Mouse (Mus musculus): ENCODE data around the gene Tspan18. TPM values are rescaled to one million over a fixed set of nuclear protein-coding genes. Genes with fewer than 3 reads are reported as not detected.

Tspan18 gene
- polyA plus RNA-seq, 2 experiments: 2.2 to 2.3 TPM

DNA sequence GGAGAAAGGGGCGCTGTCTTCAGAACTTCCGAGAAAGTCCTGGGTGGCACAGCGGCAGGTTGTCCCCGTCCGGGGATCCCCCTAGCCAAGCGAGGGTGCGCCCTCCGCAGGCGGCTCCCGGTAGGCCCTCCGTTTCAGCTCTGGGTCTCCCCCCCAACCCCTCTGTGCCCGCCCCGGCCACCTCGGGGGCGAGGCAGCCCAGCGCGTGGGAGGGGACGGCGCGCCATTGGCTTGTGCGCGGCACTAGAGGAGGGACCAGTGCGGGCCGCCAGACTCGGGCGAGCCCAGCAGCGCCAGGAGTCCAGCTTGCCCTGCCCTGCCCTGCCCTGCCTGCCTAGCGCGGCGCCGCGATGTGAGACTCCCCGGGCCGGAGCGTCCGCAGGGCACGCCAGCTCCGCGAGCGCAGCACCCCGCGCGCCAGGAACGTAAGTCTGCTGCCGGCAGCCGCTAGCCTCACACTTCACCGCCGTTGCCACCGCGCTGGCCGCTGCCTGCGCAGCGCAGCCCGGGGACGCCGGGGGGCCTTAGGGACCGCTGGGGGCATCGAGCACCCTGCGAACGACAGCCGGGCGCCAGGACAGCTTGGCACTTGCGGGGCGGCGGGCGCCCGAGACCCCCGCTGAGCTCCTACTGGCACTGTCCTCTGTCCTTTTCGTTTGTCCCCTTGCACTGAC is 146.8 kb downstream of the Tspan18 start, which contains the start of gene Trp53i11:
Gene Trp53i11 (plus strand): TSS at position 226 of the 674 bp plus-strand sequence.
- under 1% methylated on average over 69 of the region's 69 CpGs for WGBS (ENCODE audit: insufficient replicate concordance)
- Histone ChIP-seq H3K27me3 (ENCODE audit: control insufficient read depth, insufficient read depth, low read length) (peaks cover 40% of the 10 kb centered on the region), H3K36me3 (replicated peaks; ENCODE audit: control insufficient read depth, insufficient read depth, low read depth) (no peaks in the 10 kb centered on the region), H3K4me2 (ENCODE audit: low read depth) (peak within 1 kb of the TSS; percentile 64), H3K27ac (no peak within 1 kb of the TSS), H3K9ac (replicated peaks) (no peak within 1 kb of the TSS), H3K4me3 (ENCODE audit: insufficient read depth in 1 of 2, low read depth in 2 of 2, low read length in 2 of 2) (peak within 1 kb of the TSS; percentile 48), H3K4me1 (replicated peaks; ENCODE audit: control insufficient read depth in 2 of 2, insufficient read depth in 2 of 2, low read length in 1 of 2) (no peaks in the 10 kb centered on the region), H3K9me3 (ENCODE audit: control insufficient read depth, low read length) (no peaks in the 10 kb centered on the region)
- DNase-seq (ENCODE audit: low read depth in 3 of 3, low spot score in 3 of 3) (peak in 1 of 3 experiments; percentile 19), ATAC-seq (ENCODE audit: insufficient read depth) (peak; percentile 70)
- no peak for TF ChIP-seq EP300 (IDR thresholded peaks at IDR 0.05; ENCODE audit: low read depth)
- TF ChIP-seq CTCF (IDR thresholded peaks at IDR 0.05; ENCODE audit: low read depth): peak; percentile 35

DNA sequence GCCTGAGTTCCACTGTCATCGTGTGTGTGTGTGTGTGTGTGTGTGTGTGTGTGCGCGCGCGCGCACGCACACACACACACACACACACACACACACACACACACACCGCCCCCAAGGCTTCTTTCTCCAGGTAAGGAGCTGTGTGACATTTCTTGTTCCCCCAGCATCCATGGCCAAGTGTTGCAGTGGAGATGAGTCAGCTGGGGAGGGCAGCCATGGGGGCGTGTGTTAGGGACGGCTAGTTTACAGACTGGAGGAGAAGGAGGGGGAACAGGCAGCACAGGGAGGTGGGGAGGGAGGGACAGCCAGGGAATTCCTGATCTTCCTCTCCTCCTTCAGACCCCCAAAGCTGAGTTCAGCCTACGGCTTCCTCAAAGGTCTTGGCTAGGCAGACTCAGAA is 151.4 kb downstream of the Tspan18 start:
- Histone ChIP-seq H3K4me1 (replicated peaks; ENCODE audit: control insufficient read depth in 2 of 2, insufficient read depth in 2 of 2, low read length in 1 of 2) (no peaks in the 10 kb centered on the region), H3K27ac (no peak overlapping the region), H3K36me3 (replicated peaks; ENCODE audit: control insufficient read depth, insufficient read depth, low read depth) (no peaks in the 10 kb centered on the region), H3K9ac (replicated peaks) (no peak overlapping the region), H3K4me3 (ENCODE audit: insufficient read depth in 1 of 2, low read depth in 2 of 2, low read length in 2 of 2) (no peak overlapping the region), H3K4me2 (ENCODE audit: low read depth) (no peak overlapping the region), H3K9me3 (ENCODE audit: control insufficient read depth, low read length) (no peaks in the 10 kb centered on the region), H3K27me3 (ENCODE audit: control insufficient read depth, insufficient read depth, low read length) (peaks cover 49% of the 10 kb centered on the region)
- 63% methylated on average over 11 of the region's 11 CpGs for WGBS (ENCODE audit: insufficient replicate concordance)
- DNase-seq (ENCODE audit: low read depth in 3 of 3, low spot score in 3 of 3): no peak
- ATAC-seq (ENCODE audit: insufficient read depth): no peak
- TF ChIP-seq CTCF (IDR thresholded peaks at IDR 0.05; ENCODE audit: low read depth): no peak
- TF ChIP-seq EP300 (IDR thresholded peaks at IDR 0.05; ENCODE audit: low read depth): no peak

- Histone ChIP-seq H3K27me3 (ENCODE audit: control insufficient read depth, insufficient read depth, low read length) (peaks cover 27% of the 10 kb centered on the region), H3K4me1 (replicated peaks; ENCODE audit: control insufficient read depth in 2 of 2, insufficient read depth in 2 of 2, low read length in 1 of 2) (0 out of 4 replicates have a peak, but pooled peaks cover 0 to 2% of the 10 kb centered on the region in 2 experiments), H3K4me2 (ENCODE audit: low read depth) (no peak overlapping the region; the same call in 1 of the 2 replicates), H3K9ac (replicated peaks) (no peak overlapping the region), H3K36me3 (replicated peaks; ENCODE audit: control insufficient read depth, insufficient read depth, low read depth) (no peaks in the 10 kb centered on the region), H3K27ac (no peak overlapping the region), H3K4me3 (ENCODE audit: insufficient read depth in 1 of 2, low read depth in 2 of 2, low read length in 2 of 2) (no peak overlapping the region), H3K9me3 (ENCODE audit: control insufficient read depth, low read length) (no peaks in the 10 kb centered on the region)
- WGBS (ENCODE audit: insufficient replicate concordance): 2% methylated on average over 41 of the region's 41 CpGs
- ATAC-seq (ENCODE audit: insufficient read depth) (no peak), DNase-seq (ENCODE audit: low read depth in 3 of 3, low spot score in 3 of 3) (no peak)
- no peak for TF ChIP-seq CTCF (IDR thresholded peaks at IDR 0.05; ENCODE audit: low read depth)
- no peak for TF ChIP-seq EP300 (IDR thresholded peaks at IDR 0.05; ENCODE audit: low read depth)
These were observed 154.0 kb downstream of the Tspan18 start for GRCm38 (mm10) chr2:93180077-93180844.

DNA sequence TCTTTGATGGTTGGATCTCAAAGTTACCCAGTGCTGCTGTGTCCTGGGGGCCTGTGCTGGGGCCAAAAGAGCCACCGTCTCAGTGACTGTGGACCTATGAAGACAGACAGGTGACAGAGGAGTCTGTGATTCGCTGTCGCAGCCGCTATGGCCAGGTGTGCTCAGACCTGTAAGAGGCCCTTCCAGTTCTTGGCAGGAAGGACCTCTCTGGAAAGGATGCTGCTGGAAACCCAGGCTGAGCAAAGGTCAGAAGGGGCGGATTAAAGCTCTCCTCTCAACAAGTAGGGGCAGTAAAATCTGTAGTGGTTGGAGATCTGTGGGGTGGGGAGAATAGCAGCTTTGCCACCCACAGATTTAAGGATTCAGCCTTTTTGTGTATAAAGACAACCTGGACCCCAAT is 154.7 kb downstream of the Tspan18 start:
- 30% methylated on average over 5 of the region's 5 CpGs for WGBS (ENCODE audit: insufficient replicate concordance)
- ATAC-seq (ENCODE audit: insufficient read depth) (no peak), DNase-seq (ENCODE audit: low read depth in 3 of 3, low spot score in 3 of 3) (no peak)
- no peak overlapping the region for H3K9ac ChIP-seq (replicated peaks)
- TF ChIP-seq EP300 (IDR thresholded peaks at IDR 0.05; ENCODE audit: low read depth) (no peak), CTCF (IDR thresholded peaks at IDR 0.05; ENCODE audit: low read depth) (no peak)
- no peak overlapping the region for H3K4me2 ChIP-seq (ENCODE audit: low read depth)
- H3K36me3 ChIP-seq (replicated peaks; ENCODE audit: control insufficient read depth, insufficient read depth, low read depth): no peaks in the 10 kb centered on the region
- no peaks in the 10 kb centered on the region for H3K9me3 ChIP-seq (ENCODE audit: control insufficient read depth, low read length)
- no peak overlapping the region for H3K27ac ChIP-seq
- H3K4me1 ChIP-seq (replicated peaks; ENCODE audit: control insufficient read depth in 2 of 2, insufficient read depth in 2 of 2, low read length in 1 of 2): 0 out of 4 replicates have a peak, but pooled peaks cover 0 to 4% of the 10 kb centered on the region in 2 experiments
- H3K27me3 ChIP-seq (ENCODE audit: control insufficient read depth, insufficient read depth, low read length): peaks cover 27% of the 10 kb centered on the region
- H3K4me3 ChIP-seq (ENCODE audit: insufficient read depth in 1 of 2, low read depth in 2 of 2, low read length in 2 of 2): no peak overlapping the region

- DNase-seq (ENCODE audit: low read depth in 3 of 3, low spot score in 3 of 3): no peak
- Histone ChIP-seq H3K4me2 (ENCODE audit: low read depth) (no peak overlapping the region), H3K9ac (replicated peaks) (no peak overlapping the region), H3K4me3 (ENCODE audit: insufficient read depth in 1 of 2, low read depth in 2 of 2, low read length in 2 of 2) (no peak overlapping the region), H3K36me3 (replicated peaks; ENCODE audit: control insufficient read depth, insufficient read depth, low read depth) (no peaks in the 10 kb centered on the region), H3K27me3 (ENCODE audit: control insufficient read depth, insufficient read depth, low read length) (peaks cover 27% of the 10 kb centered on the region), H3K9me3 (ENCODE audit: control insufficient read depth, low read length) (no peaks in the 10 kb centered on the region), H3K4me1 (replicated peaks; ENCODE audit: control insufficient read depth in 2 of 2, insufficient read depth in 2 of 2, low read length in 1 of 2) (0 out of 4 replicates have a peak, but pooled peaks cover 0 to 4% of the 10 kb centered on the region in 2 experiments), H3K27ac (no peak overlapping the region)
- ATAC-seq (ENCODE audit: insufficient read depth): no peak
- WGBS (ENCODE audit: insufficient replicate concordance): 52% methylated on average over 4 of the region's 4 CpGs
- no peak for TF ChIP-seq CTCF (IDR thresholded peaks at IDR 0.05; ENCODE audit: low read depth)
- no peak for TF ChIP-seq EP300 (IDR thresholded peaks at IDR 0.05; ENCODE audit: low read depth)
These were observed 156.0 kb downstream of the Tspan18 start for GRCm38 (mm10) chr2:93178313-93178677.

Measured in liver, embryonic 14.5 days (tissue).